Mouse (Mus musculus): ENCODE measurements around the gene Nudt6.

Gene Nudt6

DNA sequence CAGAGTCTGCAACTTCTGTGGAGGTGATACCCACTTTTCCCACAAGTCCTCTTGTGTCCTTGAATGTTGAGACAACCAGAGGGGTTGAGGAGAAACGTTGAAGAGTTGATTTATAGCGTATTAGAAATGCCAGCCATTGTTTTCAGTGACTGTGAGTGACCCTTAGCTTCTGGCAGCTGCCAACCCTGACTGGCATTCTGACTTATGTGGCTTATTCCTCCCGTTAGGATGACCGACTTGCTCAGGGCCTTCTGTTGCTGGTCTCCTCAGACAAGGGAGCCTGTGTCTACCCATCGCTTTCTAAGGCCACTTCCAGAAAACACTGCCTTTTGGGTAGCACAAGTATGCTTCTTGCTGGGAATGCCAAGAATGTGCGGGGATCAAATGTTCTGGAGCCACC lies 38.6 kb downstream of the Nudt6 start:
- no peak for DNase-seq

DNA sequence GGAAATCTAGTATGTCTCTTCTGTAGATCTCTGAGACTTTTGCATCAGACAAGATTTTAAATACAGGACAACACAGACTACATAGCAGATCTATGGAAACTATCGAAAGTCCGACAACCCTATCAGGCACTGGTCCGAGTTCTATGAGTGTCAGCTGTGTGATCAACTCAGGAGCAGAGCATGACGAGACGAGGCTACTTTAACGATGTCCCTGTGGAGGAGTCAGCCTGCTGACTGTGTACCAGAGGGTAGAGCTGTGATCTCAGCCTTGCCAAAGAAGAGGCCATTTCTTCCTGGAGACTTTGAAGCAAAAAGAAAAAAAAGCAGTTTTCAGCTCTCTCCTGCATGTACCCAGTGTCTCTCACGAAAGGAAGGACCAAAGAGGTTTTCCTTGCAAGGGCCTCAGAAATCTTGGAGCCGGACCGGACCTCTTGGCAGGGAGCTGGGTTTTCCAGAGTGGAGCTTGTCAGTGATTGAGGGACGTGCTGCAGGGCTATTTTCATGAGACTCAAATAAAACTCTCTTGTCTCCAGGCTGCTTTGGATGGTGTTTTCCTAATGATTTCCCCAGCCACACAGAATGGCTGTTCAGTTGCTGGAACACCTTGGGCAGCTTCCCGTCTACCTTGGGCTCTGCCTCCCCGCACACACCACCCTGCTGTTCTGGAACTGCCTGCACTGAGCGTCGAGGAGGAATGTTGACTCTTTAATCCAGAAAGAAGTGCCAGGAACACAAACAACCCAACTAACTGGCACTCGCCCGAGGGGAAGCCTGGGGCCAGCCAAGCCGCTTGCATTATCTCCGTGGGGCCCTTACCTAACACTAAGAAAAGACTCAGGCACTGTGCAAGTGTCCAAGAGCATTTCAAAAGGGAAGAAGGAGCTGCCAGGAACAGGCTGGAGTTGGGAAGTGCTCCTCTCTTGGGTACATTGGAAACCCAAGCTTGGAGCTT lies 39.8 kb downstream of the Nudt6 start:
- DNase-seq = no peak

DNA sequence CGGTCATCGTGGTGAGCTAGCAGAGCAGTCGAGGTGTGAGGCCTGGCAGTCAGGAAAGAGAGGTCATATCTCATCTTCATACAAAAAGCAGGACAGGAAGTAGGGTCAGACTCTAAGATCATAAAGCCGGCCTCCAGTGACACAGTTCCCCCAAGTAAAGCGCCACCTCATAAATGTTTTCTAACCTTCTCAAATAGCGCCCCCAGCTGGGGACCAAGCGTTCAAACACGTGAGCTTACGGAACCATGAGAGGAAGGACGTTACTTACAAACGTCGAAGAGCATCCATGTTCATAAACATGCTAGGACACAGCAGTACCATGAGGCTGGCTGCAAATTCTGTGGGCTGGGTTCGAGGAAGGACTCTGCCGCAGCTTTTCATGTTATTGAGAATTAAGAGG lies 40.8 kb downstream of the Nudt6 start:
- DNase-seq = no peak

DNA sequence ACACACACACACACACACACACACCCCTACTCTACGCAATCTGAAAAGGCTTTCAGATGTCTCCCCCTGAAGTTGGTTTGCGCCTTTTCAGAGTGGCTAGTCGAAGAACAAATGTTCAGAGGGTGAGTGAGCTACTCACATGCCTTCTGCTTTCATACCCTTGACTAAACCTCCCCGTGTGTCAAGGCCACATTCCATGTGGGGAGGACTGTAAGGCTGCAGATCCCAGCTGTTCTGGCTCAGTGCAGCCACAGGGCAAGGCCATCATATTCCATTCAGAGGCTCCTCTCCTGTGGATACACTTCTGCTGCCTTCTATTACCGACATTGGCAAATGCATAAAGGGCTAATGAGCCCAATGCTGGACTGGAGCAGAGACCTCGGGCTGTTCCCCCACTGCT lies 41.6 kb downstream of the Nudt6 start:
- DNase-seq = no peak

DNA sequence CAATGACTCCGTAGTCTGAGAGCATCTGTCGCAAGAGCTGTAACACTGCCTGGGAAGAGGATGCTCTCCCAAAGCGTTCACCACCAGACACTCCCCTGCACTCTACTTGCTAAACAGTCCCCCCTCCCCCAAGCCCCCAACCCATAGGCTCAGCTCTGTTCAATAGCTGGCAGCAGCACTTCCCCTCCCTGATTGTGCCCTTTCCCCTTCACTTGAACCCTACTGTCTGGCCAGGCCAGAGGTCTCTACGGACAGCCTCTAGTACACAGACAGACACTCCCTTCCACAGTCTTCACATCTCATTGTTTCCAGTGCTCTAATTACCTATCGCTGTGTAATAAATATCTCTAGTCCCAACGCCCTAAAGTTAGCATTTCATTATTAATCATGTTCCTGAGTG lies 42.1 kb downstream of the Nudt6 start:
- DNase-seq = no peak

DNA sequence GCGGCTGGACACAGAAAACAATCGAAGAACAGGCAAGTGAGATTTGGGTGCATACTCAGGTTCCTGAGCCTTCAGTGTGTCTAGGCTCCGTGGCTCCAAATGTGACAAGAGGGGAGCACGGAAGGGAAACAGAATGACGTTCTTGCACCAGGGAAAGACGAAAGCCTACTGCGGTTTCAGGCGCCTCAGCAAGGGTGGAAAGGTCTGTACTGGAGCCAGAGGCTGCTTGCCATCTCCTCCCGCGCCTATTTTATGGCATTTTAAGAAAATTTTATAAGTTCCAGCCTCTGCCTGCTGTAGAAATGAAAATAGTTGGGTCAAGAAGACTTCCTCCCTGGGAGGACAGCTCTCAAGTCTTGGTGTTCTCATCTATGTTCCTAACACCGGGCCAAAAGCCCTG lies 46.3 kb downstream of the Nudt6 start:
- DNase-seq = no peak

DNA sequence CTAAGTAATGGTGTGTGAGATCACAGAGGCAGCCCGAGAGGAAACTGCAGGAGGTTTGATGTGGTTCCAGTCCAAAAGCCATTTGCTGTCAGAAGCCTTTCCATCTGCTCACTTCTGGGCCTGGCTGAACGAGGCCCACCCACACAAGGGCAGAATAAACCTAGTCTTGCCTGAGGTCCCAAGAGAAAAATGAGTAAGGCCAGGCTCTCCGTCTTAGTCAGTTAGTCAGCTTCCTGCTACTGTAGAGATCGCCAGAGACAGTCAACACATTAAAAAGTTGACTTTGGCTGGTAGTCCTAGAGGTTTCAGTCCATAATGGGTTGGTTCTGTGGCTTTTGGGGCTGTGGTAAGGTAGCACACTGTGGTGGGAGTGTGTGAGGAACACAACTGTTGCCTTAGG lies 49.6 kb downstream of the Nudt6 start:
- DNase-seq = no peak

DNA sequence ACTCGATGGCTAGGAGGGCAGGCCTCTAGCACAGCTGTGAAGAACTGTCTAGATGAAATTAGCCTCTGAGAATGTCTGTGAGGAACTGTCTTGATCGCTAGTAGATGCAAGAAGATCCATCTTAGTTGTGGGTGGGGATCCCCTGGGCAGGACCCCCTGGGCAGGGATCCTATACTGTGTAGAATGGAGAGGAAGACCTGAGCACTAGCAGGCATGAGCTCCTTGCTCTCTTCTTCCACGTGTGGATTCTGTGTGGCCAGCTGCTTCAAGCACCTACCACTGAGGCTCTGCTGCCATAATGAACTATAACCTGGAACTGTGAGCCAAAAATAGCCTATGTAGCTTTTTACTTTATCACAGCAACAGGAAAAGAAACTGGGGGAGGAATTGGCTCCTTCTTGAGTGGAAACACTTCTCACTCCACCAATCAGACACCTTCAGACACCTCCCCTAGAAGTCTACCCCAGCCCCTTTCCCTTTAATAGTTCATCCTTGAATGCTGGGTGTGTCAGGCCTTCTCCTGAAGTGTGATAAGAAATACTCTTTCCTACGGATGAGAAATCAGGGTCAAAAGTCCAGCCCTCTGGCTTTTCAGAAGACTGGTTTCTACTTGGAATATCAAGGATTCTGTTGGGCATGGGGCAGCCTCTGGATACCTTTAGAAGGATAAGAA lies 53.5 kb downstream of the Nudt6 start:
- no peak for DNase-seq

DNA sequence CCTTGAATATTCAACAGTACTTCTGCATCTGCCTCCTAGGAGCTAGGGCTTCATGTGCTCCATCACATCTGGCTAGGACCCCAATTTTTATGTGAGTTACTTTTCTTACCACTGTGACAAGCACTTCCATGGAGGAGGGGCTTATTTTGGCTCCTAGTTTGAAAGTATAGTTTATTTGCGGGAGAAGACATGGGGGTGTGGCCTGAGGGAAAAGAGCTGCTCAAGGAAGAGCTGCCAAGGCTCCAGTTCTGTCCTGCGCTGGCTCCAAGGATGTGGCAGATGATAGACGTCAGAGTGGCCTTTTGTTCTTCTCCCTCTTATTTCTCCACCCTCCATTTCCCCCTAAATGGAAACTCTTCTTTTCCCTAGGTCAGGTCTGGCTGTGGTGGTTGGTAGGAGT lies 54.0 kb downstream of the Nudt6 start:
- DNase-seq = no peak

DNA sequence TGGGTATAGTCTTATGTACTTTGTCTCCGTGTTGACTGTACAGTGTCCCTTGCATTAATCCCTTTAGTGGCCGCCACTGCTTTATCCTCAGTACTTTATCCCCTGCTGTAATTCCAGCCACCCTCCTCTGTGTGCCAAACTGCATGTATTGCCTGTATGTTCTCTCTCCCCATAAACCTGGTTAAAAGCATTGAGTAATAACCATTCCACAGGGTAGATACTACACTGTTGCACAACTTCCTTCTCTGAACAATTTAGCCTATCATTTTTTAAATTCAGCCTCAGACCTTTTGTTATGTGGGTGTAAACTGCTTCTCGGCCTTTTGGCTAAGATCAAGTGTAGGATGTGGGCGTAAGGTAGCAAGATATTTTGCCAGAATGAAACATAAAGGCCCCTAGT lies 54.9 kb downstream of the Nudt6 start:
- no peak for DNase-seq

DNA sequence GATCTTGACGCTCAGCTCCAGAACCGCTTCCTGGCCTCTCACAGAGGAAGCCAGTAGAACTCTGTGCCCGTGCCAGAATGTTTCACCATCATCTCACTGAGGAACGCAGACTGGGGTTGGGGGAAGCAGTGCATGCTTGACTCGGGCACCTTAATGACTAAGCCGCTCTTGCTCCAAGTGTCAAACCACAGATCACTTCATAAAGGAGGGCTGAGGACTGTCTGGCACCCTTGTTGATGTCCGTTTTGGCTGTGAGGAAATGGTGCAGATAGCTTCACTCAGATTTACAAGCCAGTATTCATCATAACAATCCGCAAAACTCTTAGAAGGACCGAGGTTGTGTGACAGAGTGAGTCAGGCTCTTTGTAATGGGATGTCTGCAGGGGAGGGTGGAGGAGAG lies 59.3 kb downstream of the Nudt6 start:
- DNase-seq = no peak
